Mouse (Mus musculus): ENCODE data around the gene Gpc4. TPM values are rescaled to one million over a fixed set of nuclear protein-coding genes. Genes with fewer than 3 reads are reported as not detected.

Gpc4 gene
- polyA plus RNA-seq, 1 experiment from 2014 or later, result 86.5 TPM

DNA sequence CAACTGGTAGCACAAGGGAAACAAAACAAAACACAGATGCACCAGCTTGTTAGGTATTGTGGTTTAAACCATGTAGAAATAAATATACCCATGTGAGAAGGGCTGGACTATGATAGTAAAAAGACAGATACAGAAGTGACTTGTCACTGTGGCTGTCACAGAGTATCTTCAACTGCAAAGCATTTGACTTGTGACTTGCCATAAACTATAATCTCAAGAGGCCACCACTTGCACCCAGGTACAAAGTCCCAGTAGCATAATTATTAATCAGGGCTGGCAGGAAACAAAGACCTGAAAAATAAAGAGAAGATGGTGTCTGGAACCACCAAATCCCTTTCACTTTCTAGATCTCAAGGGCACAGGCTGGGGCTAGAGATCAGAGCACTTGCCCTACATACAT is 19.5 kb downstream of the Gpc4 start:
- Histone ChIP-seq H3K4me3 (replicated peaks) (no peak overlapping the region), H3K4me2 (replicated peaks) (no peak overlapping the region), H3K27me3 (no peaks in the 10 kb centered on the region), H3K9me3 (replicated peaks) (no peaks in the 10 kb centered on the region), H3K27ac (replicated peaks) (no peak overlapping the region), H3K9ac (no peak overlapping the region), H3K4me1 (no peaks in the 10 kb centered on the region), H3K36me3 (no peaks in the 10 kb centered on the region)
- ATAC-seq (ENCODE audit: insufficient number of reproducible peaks, low FRiP score, low TSS enrichment, low read depth), result no peak

GRCm38 (mm10) chrX:52144491-52144890 is 20.6 kb downstream of the Gpc4 start:
- Histone ChIP-seq H3K4me1 (no peaks in the 10 kb centered on the region), H3K4me2 (replicated peaks) (no peak overlapping the region), H3K36me3 (no peaks in the 10 kb centered on the region), H3K9me3 (replicated peaks) (no peaks in the 10 kb centered on the region), H3K9ac (no peak overlapping the region), H3K27ac (replicated peaks) (no peak overlapping the region), H3K4me3 (replicated peaks) (no peak overlapping the region), H3K27me3 (no peaks in the 10 kb centered on the region)
- no peak for ATAC-seq (ENCODE audit: insufficient number of reproducible peaks, low FRiP score, low TSS enrichment, low read depth)
- WGBS, result 68% methylated on average over 7 of the region's 7 CpGs

GRCm38 (mm10) chrX:52140316-52140715 is 24.7 kb downstream of the Gpc4 start:
- no peaks in the 10 kb centered on the region for H3K27me3 ChIP-seq
- H3K4me3 ChIP-seq (replicated peaks), result no peak overlapping the region
- ATAC-seq (ENCODE audit: insufficient number of reproducible peaks, low FRiP score, low TSS enrichment, low read depth), result no peak
- H3K9me3 ChIP-seq (replicated peaks), result no peaks in the 10 kb centered on the region
- no peak overlapping the region for H3K9ac ChIP-seq
- H3K27ac ChIP-seq (replicated peaks), result no peak overlapping the region
- no peaks in the 10 kb centered on the region for H3K36me3 ChIP-seq
- H3K4me1 ChIP-seq, result no peaks in the 10 kb centered on the region
- no peak overlapping the region for H3K4me2 ChIP-seq (replicated peaks)

DNA sequence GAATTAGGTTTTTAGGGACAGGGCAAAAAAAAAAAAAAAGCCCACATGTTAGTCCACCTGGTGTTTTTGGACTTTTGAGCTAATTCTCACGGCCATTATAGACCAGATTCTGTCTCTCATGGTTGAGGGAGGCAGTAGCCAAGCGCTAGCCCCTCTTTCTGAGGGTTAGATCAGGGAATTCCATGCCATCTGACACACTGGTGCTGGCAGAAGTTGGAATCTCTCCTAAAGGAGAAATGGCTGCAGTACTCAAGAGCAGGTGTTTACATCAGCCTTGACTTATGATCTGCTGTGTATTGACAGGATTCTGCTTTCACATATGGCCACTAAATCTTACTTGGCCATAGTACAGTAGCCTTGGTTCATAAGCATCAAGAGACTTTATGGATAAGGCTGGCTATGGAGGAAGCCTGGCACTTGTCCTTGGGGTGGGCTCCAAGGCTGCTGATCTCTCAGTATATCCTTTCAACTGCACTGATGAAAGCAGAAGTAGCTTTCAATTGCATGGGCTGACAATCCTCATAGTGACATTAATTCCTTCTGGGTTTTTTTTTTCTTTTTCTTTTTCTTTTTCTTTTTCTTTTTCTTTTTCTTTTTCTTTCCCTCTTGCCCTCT is 26.5 kb downstream of the Gpc4 start:
- Histone ChIP-seq H3K4me3 (replicated peaks) (no peak overlapping the region), H3K9me3 (replicated peaks) (no peaks in the 10 kb centered on the region)

GRCm38 (mm10) chrX:52138033-52138432 is 27.0 kb downstream of the Gpc4 start:
- no peak overlapping the region for H3K4me3 ChIP-seq (replicated peaks)
- no peak overlapping the region for H3K4me2 ChIP-seq (replicated peaks)
- no peaks in the 10 kb centered on the region for H3K4me1 ChIP-seq
- no peak overlapping the region for H3K9ac ChIP-seq
- H3K27me3 ChIP-seq, result no peaks in the 10 kb centered on the region; the same call in 1 of the 2 replicates
- 68% methylated on average over 5 of the region's 5 CpGs for whole genome bisulfite sequencing
- no peaks in the 10 kb centered on the region for H3K9me3 ChIP-seq (replicated peaks)
- no peaks in the 10 kb centered on the region for H3K36me3 ChIP-seq
- no peak for ATAC-seq (ENCODE audit: insufficient number of reproducible peaks, low FRiP score, low TSS enrichment, low read depth)
- no peak overlapping the region for H3K27ac ChIP-seq (replicated peaks)

More for the DNA sequence above, 26.5 kb downstream of the Gpc4 start:
- Histone ChIP-seq H3K4me2 (replicated peaks) (no peak overlapping the region), H3K36me3 (no peaks in the 10 kb centered on the region), H3K27me3 (no peaks in the 10 kb centered on the region; the same call in 1 of the 2 replicates), H3K27ac (replicated peaks) (no peak overlapping the region), H3K4me1 (no peaks in the 10 kb centered on the region), H3K9ac (no peak overlapping the region)
- ATAC-seq (ENCODE audit: insufficient number of reproducible peaks, low FRiP score, low TSS enrichment, low read depth), result no peak
- 78% methylated on average over 2 of the region's 2 CpGs for WGBS

GRCm38 (mm10) chrX:52136525-52136924 is 28.5 kb downstream of the Gpc4 start:
- Histone ChIP-seq H3K4me1 (no peaks in the 10 kb centered on the region), H3K27me3 (no peaks in the 10 kb centered on the region; the same call in 1 of the 2 replicates), H3K36me3 (no peaks in the 10 kb centered on the region), H3K4me2 (replicated peaks) (no peak overlapping the region), H3K27ac (replicated peaks) (no peak overlapping the region), H3K4me3 (replicated peaks) (no peak overlapping the region), H3K9me3 (replicated peaks) (no peaks in the 10 kb centered on the region), H3K9ac (no peak overlapping the region)
- ATAC-seq (ENCODE audit: insufficient number of reproducible peaks, low FRiP score, low TSS enrichment, low read depth), result no peak
- 69% methylated on average over 5 of the region's 5 CpGs for WGBS

- H3K36me3 ChIP-seq, result no peaks in the 10 kb centered on the region
- peaks cover under 1% of the 10 kb centered on the region; the same call in 1 of the 2 replicates for H3K27me3 ChIP-seq
- 89% methylated on average over 1 of the region's 1 CpGs for WGBS
- no peaks in the 10 kb centered on the region for H3K4me1 ChIP-seq
- H3K4me3 ChIP-seq (replicated peaks), result no peak overlapping the region
- no peak overlapping the region for H3K4me2 ChIP-seq (replicated peaks)
- H3K27ac ChIP-seq (replicated peaks), result no peak overlapping the region
- no peak for ATAC-seq (ENCODE audit: insufficient number of reproducible peaks, low FRiP score, low TSS enrichment, low read depth)
- no peak overlapping the region for H3K9ac ChIP-seq
- no peaks in the 10 kb centered on the region for H3K9me3 ChIP-seq (replicated peaks)
Measured at GRCm38 (mm10) chrX:52129604-52130003, 35.4 kb downstream of the Gpc4 start.

DNA sequence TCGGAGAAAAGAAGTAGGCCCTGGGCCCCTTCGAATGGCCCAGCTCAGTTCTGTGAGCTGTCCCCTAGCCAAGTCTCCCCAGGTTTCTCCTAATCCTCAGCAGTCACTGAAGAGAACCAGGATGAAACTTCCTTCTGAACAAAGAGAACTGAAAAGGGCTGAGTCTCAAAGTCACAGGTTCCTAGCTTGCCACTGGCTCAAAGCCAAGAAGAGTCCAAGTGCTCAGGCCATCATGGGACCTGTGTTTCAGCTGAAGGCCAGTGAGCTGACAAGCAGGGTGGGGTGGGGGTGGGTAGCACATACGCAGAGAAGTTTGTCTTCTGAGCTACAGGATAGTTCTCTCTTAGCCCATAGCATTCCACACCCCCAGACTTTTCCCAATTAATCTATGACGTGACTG is 36.3 kb downstream of the Gpc4 start:
- Histone ChIP-seq H3K9me3 (replicated peaks) (no peaks in the 10 kb centered on the region), H3K4me1 (no peaks in the 10 kb centered on the region), H3K4me3 (replicated peaks) (no peak overlapping the region), H3K36me3 (no peaks in the 10 kb centered on the region), H3K27me3 (0 out of 2 replicates have a peak, but pooled peaks cover 2% of the 10 kb centered on the region), H3K27ac (replicated peaks) (no peak overlapping the region), H3K9ac (no peak overlapping the region), H3K4me2 (replicated peaks) (no peak overlapping the region)
- 61% methylated on average over 4 of the region's 4 CpGs for WGBS
- ATAC-seq (ENCODE audit: insufficient number of reproducible peaks, low FRiP score, low TSS enrichment, low read depth), result no peak

- Histone ChIP-seq H3K9ac (no peak overlapping the region), H3K4me1 (no peaks in the 10 kb centered on the region), H3K36me3 (no peaks in the 10 kb centered on the region), H3K27me3 (0 out of 2 replicates have a peak, but pooled peaks cover 3% of the 10 kb centered on the region), H3K4me2 (replicated peaks) (no peak overlapping the region), H3K9me3 (replicated peaks) (no peaks in the 10 kb centered on the region), H3K4me3 (replicated peaks) (no peak overlapping the region), H3K27ac (replicated peaks) (no peak overlapping the region)
- 91% methylated on average over 5 of the region's 5 CpGs for WGBS
- ATAC-seq (ENCODE audit: insufficient number of reproducible peaks, low FRiP score, low TSS enrichment, low read depth), result no peak
Measured at GRCm38 (mm10) chrX:52113651-52114050, 51.4 kb downstream of the Gpc4 start.

- Histone ChIP-seq H3K4me2 (replicated peaks) (no peak overlapping the region), H3K4me3 (replicated peaks) (no peak overlapping the region), H3K27ac (replicated peaks) (no peak overlapping the region), H3K36me3 (no peaks in the 10 kb centered on the region), H3K9ac (no peak overlapping the region), H3K4me1 (no peaks in the 10 kb centered on the region), H3K9me3 (replicated peaks) (no peaks in the 10 kb centered on the region), H3K27me3 (0 out of 2 replicates have a peak, but pooled peaks cover 3% of the 10 kb centered on the region)
- 61% methylated on average over 2 of the region's 2 CpGs for WGBS
- no peak for ATAC-seq (ENCODE audit: insufficient number of reproducible peaks, low FRiP score, low TSS enrichment, low read depth)
Measured at GRCm38 (mm10) chrX:52109663-52110062, 55.4 kb downstream of the Gpc4 start.

GRCm38 (mm10) chrX:52108966-52109365 is 56.1 kb downstream of the Gpc4 start:
- Histone ChIP-seq H3K4me2 (replicated peaks) (no peak overlapping the region), H3K9ac (no peak overlapping the region), H3K4me3 (replicated peaks) (no peak overlapping the region), H3K27me3 (0 out of 2 replicates have a peak, but pooled peaks cover 3% of the 10 kb centered on the region), H3K9me3 (replicated peaks) (no peaks in the 10 kb centered on the region), H3K36me3 (no peaks in the 10 kb centered on the region), H3K27ac (replicated peaks) (no peak overlapping the region), H3K4me1 (no peaks in the 10 kb centered on the region)
- ATAC-seq (ENCODE audit: insufficient number of reproducible peaks, low FRiP score, low TSS enrichment, low read depth), result no peak
- 40% methylated on average over 1 of the region's 1 CpGs for WGBS

- no peak overlapping the region for H3K27ac ChIP-seq (replicated peaks)
- no peak for ATAC-seq (ENCODE audit: insufficient number of reproducible peaks, low FRiP score, low TSS enrichment, low read depth)
- WGBS, result 72% methylated on average over 1 of the region's 1 CpGs
- no peaks in the 10 kb centered on the region for H3K36me3 ChIP-seq
- no peak overlapping the region for H3K9ac ChIP-seq
- H3K27me3 ChIP-seq, result no peaks in the 10 kb centered on the region
- H3K4me3 ChIP-seq (replicated peaks), result no peak overlapping the region
- H3K9me3 ChIP-seq (replicated peaks), result no peaks in the 10 kb centered on the region
- H3K4me2 ChIP-seq (replicated peaks), result no peak overlapping the region
- no peaks in the 10 kb centered on the region for H3K4me1 ChIP-seq
Measured at GRCm38 (mm10) chrX:52103771-52104170, 61.3 kb downstream of the Gpc4 start.
